Mouse (Mus musculus) retina, embryonic 14.5 days (tissue): ENCODE results near the gene Frmd4a.

Experiments used
- DNase-seq: peaks from one replicate; pipeline ENCODE4 v3.0.0-alpha.2; 2015; ENCODE audit warnings: low spot score

Gene Frmd4a

GRCm38 (mm10) chr2:4445629-4446400 lies 428.3 kb downstream of the Frmd4a start:
- no peak for DNase-seq

GRCm38 (mm10) chr2:4449860-4450480 lies 432.5 kb downstream of the Frmd4a start:
- no peak for DNase-seq

GRCm38 (mm10) chr2:4452590-4453400 lies 435.3 kb downstream of the Frmd4a start:
- DNase-seq: peak; percentile 67

- DNase-seq: no peak
Observed at GRCm38 (mm10) chr2:4455097-4456025, 437.8 kb downstream of the Frmd4a start.

- DNase-seq: peak; percentile 41
Observed at GRCm38 (mm10) chr2:4460897-4461296, 443.4 kb downstream of the Frmd4a start.

GRCm38 (mm10) chr2:4461514-4461913 lies 444.0 kb downstream of the Frmd4a start:
- peak; percentile 63 for DNase-seq

- peak; percentile 45 for DNase-seq
Observed at GRCm38 (mm10) chr2:4462480-4462879, 445.0 kb downstream of the Frmd4a start.

- DNase-seq: no peak
Observed at GRCm38 (mm10) chr2:4466084-4466483, 448.6 kb downstream of the Frmd4a start.

GRCm38 (mm10) chr2:4467314-4467713 lies 449.8 kb downstream of the Frmd4a start:
- no peak for DNase-seq

GRCm38 (mm10) chr2:4472760-4473480 lies 455.4 kb downstream of the Frmd4a start:
- DNase-seq: no peak

- no peak for DNase-seq
Observed at GRCm38 (mm10) chr2:4473866-4474538, 456.5 kb downstream of the Frmd4a start.

- no peak for DNase-seq
Observed at GRCm38 (mm10) chr2:4474539-4474937, 457.0 kb downstream of the Frmd4a start.

GRCm38 (mm10) chr2:4475991-4476390 lies 458.5 kb downstream of the Frmd4a start:
- DNase-seq: no peak

GRCm38 (mm10) chr2:4476608-4477007 lies 459.1 kb downstream of the Frmd4a start:
- no peak for DNase-seq

- no peak for DNase-seq
Observed at GRCm38 (mm10) chr2:4477311-4477710, 459.8 kb downstream of the Frmd4a start.

GRCm38 (mm10) chr2:4480180-4480579 lies 462.7 kb downstream of the Frmd4a start:
- no peak for DNase-seq

- DNase-seq: peak; percentile 89
Observed at GRCm38 (mm10) chr2:4481154-4481553, 463.6 kb downstream of the Frmd4a start.

- no peak for DNase-seq
Observed at GRCm38 (mm10) chr2:4486185-4486584, 468.7 kb downstream of the Frmd4a start.

- no peak for DNase-seq
Observed at GRCm38 (mm10) chr2:4487280-4487679, 469.8 kb downstream of the Frmd4a start.

- no peak for DNase-seq
Observed at GRCm38 (mm10) chr2:4490845-4491244, 473.3 kb downstream of the Frmd4a start.
